Mouse (Mus musculus): Measurements from ENCODE around the gene Serpine2. TPM values are rescaled to one million over a fixed set of nuclear protein-coding genes. Genes with fewer than 3 reads are reported as not detected.

Serpine2 gene
- polyA plus RNA-seq, 1 experiment from 2014 or later: 55.5 TPM

- H3K4me1 ChIP-seq: peaks cover 22% of the 10 kb centered on the region
- peak overlapping the region; percentile 41; the same call in 1 of the 2 replicates for H3K27ac ChIP-seq (replicated peaks)
- peak overlapping the region; percentile 66 for H3K4me3 ChIP-seq
- WGBS: 67% methylated on average over 16 of the region's 16 CpGs
- no peak for ATAC-seq (replicated peaks)
- no peak overlapping the region; the same call in 1 of the 2 replicates for H3K9ac ChIP-seq (replicated peaks)
- H3K9me3 ChIP-seq: no peaks in the 10 kb centered on the region
- H3K4me2 ChIP-seq (replicated peaks): peak overlapping the region; percentile 72
- H3K36me3 ChIP-seq: no peaks in the 10 kb centered on the region
- no peaks in the 10 kb centered on the region for H3K27me3 ChIP-seq
Observed at GRCm38 (mm10) chr1:79762282-79763250, 98.4 kb downstream of the Serpine2 start.

GRCm38 (mm10) chr1:79761917-79762271 lies 99.1 kb downstream of the Serpine2 start:
- peak; percentile 53; the same call in 1 of the 2 replicates for ATAC-seq (replicated peaks)
- Histone ChIP-seq H3K9ac (replicated peaks) (peak overlapping the region; percentile 86), H3K9me3 (no peaks in the 10 kb centered on the region), H3K4me3 (peak overlapping the region; percentile 66), H3K27me3 (no peaks in the 10 kb centered on the region), H3K4me2 (replicated peaks) (peak overlapping the region; percentile 72), H3K36me3 (no peaks in the 10 kb centered on the region), H3K27ac (replicated peaks) (peak overlapping the region; percentile 41), H3K4me1 (peaks cover 22% of the 10 kb centered on the region)
- WGBS: under 1% methylated on average over 6 of the region's 6 CpGs

- under 1% methylated on average over 65 of the region's 65 CpGs for WGBS
- peaks cover 22% of the 10 kb centered on the region for H3K4me1 ChIP-seq
- peak overlapping the region; percentile 86 for H3K9ac ChIP-seq (replicated peaks)
- no peaks in the 10 kb centered on the region for H3K36me3 ChIP-seq
- no peaks in the 10 kb centered on the region for H3K9me3 ChIP-seq
- peak; percentile 97 for ATAC-seq (replicated peaks)
- H3K27ac ChIP-seq (replicated peaks): peak overlapping the region; percentile 41; the same call in 1 of the 2 replicates
- H3K4me2 ChIP-seq (replicated peaks): peak overlapping the region; percentile 72
- H3K4me3 ChIP-seq: peak overlapping the region; percentile 66
- no peaks in the 10 kb centered on the region for H3K27me3 ChIP-seq
Observed at GRCm38 (mm10) chr1:79761106-79761916, 99.7 kb downstream of the Serpine2 start.

- H3K4me3 ChIP-seq: peak overlapping the region; percentile 66
- no peaks in the 10 kb centered on the region for H3K9me3 ChIP-seq
- H3K9ac ChIP-seq (replicated peaks): peak overlapping the region; percentile 86
- H3K27me3 ChIP-seq: no peaks in the 10 kb centered on the region
- 4% methylated on average over 11 of the region's 11 CpGs for WGBS
- no peaks in the 10 kb centered on the region for H3K36me3 ChIP-seq
- no peak overlapping the region for H3K27ac ChIP-seq (replicated peaks)
- peaks cover 22% of the 10 kb centered on the region for H3K4me1 ChIP-seq
- H3K4me2 ChIP-seq (replicated peaks): peak overlapping the region; percentile 72
- ATAC-seq (replicated peaks): no peak; the same call in 1 of the 2 replicates
Observed at GRCm38 (mm10) chr1:79760656-79761055, 100.3 kb downstream of the Serpine2 start.

DNA sequence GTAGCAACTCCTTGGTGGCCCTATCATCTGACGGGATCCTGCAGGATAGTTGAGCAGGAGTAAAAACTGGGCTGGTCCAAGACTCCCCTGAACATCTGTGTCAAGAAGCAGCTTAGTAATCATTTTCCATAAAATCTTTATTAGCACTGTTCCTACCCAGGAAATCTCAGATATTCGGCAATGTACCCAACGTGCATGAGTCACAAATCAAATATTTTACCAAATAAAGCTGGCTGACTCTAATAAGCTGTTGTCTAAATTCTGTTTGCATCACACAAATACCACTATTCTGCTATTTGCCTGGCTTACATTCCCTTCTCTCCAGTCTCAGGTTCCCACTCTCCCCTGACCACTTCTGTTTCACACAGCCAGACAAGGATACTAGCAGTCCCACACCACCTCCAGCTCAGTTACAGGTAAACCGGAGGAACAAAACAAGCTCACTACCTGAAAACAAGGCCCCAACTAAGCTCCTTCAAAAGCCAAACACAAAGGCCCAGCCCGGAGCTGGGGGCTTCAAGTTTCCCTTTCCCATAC lies 101.5 kb downstream of the Serpine2 start:
- H3K4me3 ChIP-seq: peak overlapping the region; percentile 5; the same call in 1 of the 2 replicates
- no peaks in the 10 kb centered on the region for H3K9me3 ChIP-seq
- H3K4me2 ChIP-seq (replicated peaks): peak overlapping the region; percentile 72
- ATAC-seq (replicated peaks): no peak
- H3K4me1 ChIP-seq: peaks cover 22% of the 10 kb centered on the region
- no peaks in the 10 kb centered on the region for H3K27me3 ChIP-seq
- H3K9ac ChIP-seq (replicated peaks): no peak overlapping the region
- H3K36me3 ChIP-seq: no peaks in the 10 kb centered on the region
- no peak overlapping the region for H3K27ac ChIP-seq (replicated peaks)
- 61% methylated on average over 5 of the region's 5 CpGs for WGBS

DNA sequence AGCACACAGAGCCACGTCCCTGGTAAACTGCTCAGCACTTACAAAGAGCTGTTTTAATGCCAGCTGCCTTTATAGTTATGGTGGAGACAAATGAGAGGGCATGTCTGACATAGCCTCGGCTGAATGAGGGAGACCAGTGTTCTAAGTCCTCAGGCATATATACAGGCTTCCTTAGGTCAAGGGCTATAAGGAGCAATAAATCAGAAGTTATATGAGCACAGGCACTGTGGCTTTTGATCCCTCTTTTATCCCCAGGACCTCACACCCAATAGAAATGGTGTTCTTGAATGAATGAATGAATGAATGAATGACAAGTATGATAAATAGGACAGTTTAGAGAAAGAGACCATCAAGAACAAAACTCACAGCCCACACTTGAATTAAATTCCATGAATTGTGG lies 102.0 kb downstream of the Serpine2 start:
- H3K4me1 ChIP-seq: peaks cover 22% of the 10 kb centered on the region
- H3K4me3 ChIP-seq: no peak overlapping the region
- no peaks in the 10 kb centered on the region for H3K36me3 ChIP-seq
- no peaks in the 10 kb centered on the region for H3K9me3 ChIP-seq
- H3K4me2 ChIP-seq (replicated peaks): no peak overlapping the region
- H3K9ac ChIP-seq (replicated peaks): no peak overlapping the region
- WGBS: 43% methylated on average over 2 of the region's 2 CpGs
- no peak overlapping the region for H3K27ac ChIP-seq (replicated peaks)
- ATAC-seq (replicated peaks): no peak
- H3K27me3 ChIP-seq: no peaks in the 10 kb centered on the region

- H3K9ac ChIP-seq (replicated peaks): no peak overlapping the region
- H3K27me3 ChIP-seq: no peaks in the 10 kb centered on the region
- H3K4me1 ChIP-seq: peaks cover 22% of the 10 kb centered on the region
- H3K4me3 ChIP-seq: no peak overlapping the region
- H3K27ac ChIP-seq (replicated peaks): no peak overlapping the region
- ATAC-seq (replicated peaks): no peak
- no peak overlapping the region for H3K4me2 ChIP-seq (replicated peaks)
- H3K9me3 ChIP-seq: no peaks in the 10 kb centered on the region
- H3K36me3 ChIP-seq: no peaks in the 10 kb centered on the region
- 67% methylated on average over 4 of the region's 4 CpGs for WGBS
Observed at GRCm38 (mm10) chr1:79757597-79757996, 103.4 kb downstream of the Serpine2 start.

GRCm38 (mm10) chr1:79757161-79757560 lies 103.8 kb downstream of the Serpine2 start:
- H3K27me3 ChIP-seq: no peaks in the 10 kb centered on the region
- ATAC-seq (replicated peaks): no peak
- no peak overlapping the region for H3K27ac ChIP-seq (replicated peaks)
- H3K36me3 ChIP-seq: no peaks in the 10 kb centered on the region
- H3K9ac ChIP-seq (replicated peaks): no peak overlapping the region
- 83% methylated on average over 7 of the region's 7 CpGs for WGBS
- no peak overlapping the region for H3K4me3 ChIP-seq
- H3K4me2 ChIP-seq (replicated peaks): no peak overlapping the region
- peaks cover 19% of the 10 kb centered on the region for H3K4me1 ChIP-seq
- no peaks in the 10 kb centered on the region for H3K9me3 ChIP-seq

DNA sequence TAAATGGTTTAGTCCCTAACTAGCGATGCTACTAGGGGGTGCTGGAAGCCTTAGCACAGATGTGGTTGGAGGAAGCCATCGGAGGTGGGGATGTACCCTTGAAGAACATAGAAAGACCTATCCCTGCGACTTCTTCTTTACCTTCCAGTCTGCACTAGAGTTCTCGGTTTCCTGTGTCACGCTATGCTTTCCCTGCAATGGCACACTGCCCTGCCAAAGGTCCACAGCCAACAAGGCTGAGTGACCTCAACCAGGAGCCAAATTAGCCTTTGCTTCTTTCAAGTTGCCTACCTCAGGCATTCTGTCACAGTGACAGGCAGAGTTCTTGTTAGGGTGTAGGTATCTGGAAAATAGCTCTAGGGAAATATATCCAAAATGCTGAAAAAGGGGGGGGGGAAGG lies 104.6 kb downstream of the Serpine2 start:
- Histone ChIP-seq H3K36me3 (no peaks in the 10 kb centered on the region), H3K4me2 (replicated peaks) (no peak overlapping the region), H3K27ac (replicated peaks) (no peak overlapping the region), H3K4me1 (peaks cover 17% of the 10 kb centered on the region), H3K4me3 (no peak overlapping the region), H3K9ac (replicated peaks) (no peak overlapping the region), H3K9me3 (no peaks in the 10 kb centered on the region), H3K27me3 (no peaks in the 10 kb centered on the region)
- ATAC-seq (replicated peaks): no peak
- 89% methylated on average over 5 of the region's 5 CpGs for WGBS

GRCm38 (mm10) chr1:79755376-79755775 lies 105.6 kb downstream of the Serpine2 start:
- ATAC-seq (replicated peaks): no peak
- no peaks in the 10 kb centered on the region for H3K9me3 ChIP-seq
- H3K4me2 ChIP-seq (replicated peaks): no peak overlapping the region
- H3K36me3 ChIP-seq: no peaks in the 10 kb centered on the region
- H3K9ac ChIP-seq (replicated peaks): no peak overlapping the region
- H3K27ac ChIP-seq (replicated peaks): no peak overlapping the region
- H3K4me1 ChIP-seq: peaks cover 10% of the 10 kb centered on the region
- H3K4me3 ChIP-seq: no peak overlapping the region
- 75% methylated on average over 2 of the region's 2 CpGs for WGBS
- H3K27me3 ChIP-seq: no peaks in the 10 kb centered on the region

GRCm38 (mm10) chr1:79754936-79755335 lies 106.0 kb downstream of the Serpine2 start:
- no peak overlapping the region for H3K9ac ChIP-seq (replicated peaks)
- no peak overlapping the region for H3K4me3 ChIP-seq
- WGBS: 89% methylated on average over 3 of the region's 3 CpGs

DNA sequence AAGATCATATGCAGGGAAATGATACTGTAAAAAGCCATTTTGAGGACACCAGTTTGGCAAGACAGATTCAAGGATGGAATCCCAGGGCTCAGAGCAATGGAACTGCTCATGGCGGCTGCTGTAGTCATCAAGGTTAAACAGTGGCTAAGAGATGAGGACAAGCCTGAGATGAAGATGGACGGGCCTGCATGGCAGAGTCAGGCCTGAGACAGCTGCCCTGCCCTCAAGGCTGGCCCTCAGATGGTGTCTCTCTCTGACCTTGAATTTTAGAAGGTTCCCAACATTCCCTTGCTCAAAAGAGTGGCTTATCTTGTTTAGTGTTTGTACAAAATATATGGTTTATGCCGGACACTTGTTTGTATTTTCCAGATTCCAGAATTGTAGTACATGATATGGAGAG lies 107.5 kb downstream of the Serpine2 start:
- Histone ChIP-seq H3K4me1 (no peaks in the 10 kb centered on the region), H3K9me3 (no peaks in the 10 kb centered on the region), H3K9ac (replicated peaks) (no peak overlapping the region), H3K27ac (replicated peaks) (no peak overlapping the region), H3K4me3 (no peak overlapping the region), H3K27me3 (no peaks in the 10 kb centered on the region), H3K36me3 (no peaks in the 10 kb centered on the region), H3K4me2 (replicated peaks) (no peak overlapping the region)
- WGBS: 93% methylated on average over 3 of the region's 3 CpGs
- ATAC-seq (replicated peaks): no peak

More at GRCm38 (mm10) chr1:79754936-79755335, 106.0 kb downstream of the Serpine2 start:
- no peaks in the 10 kb centered on the region for H3K9me3 ChIP-seq
- H3K27me3 ChIP-seq: no peaks in the 10 kb centered on the region
- no peak overlapping the region for H3K27ac ChIP-seq (replicated peaks)
- H3K36me3 ChIP-seq: no peaks in the 10 kb centered on the region
- no peak for ATAC-seq (replicated peaks)
- no peak overlapping the region for H3K4me2 ChIP-seq (replicated peaks)
- peaks cover 7% of the 10 kb centered on the region for H3K4me1 ChIP-seq

Measured in forebrain, embryonic 15.5 days (tissue).